Mouse (Mus musculus) T-cell, adult 2 months (primary cell): ENCODE measurements around the gene Ccdc142.

Experiments used
- DNase-seq: peaks from one replicate; pipeline ENCODE4 v3.0.0; 2022; ENCODE audit warnings: low spot score

Gene Ccdc142

DNA sequence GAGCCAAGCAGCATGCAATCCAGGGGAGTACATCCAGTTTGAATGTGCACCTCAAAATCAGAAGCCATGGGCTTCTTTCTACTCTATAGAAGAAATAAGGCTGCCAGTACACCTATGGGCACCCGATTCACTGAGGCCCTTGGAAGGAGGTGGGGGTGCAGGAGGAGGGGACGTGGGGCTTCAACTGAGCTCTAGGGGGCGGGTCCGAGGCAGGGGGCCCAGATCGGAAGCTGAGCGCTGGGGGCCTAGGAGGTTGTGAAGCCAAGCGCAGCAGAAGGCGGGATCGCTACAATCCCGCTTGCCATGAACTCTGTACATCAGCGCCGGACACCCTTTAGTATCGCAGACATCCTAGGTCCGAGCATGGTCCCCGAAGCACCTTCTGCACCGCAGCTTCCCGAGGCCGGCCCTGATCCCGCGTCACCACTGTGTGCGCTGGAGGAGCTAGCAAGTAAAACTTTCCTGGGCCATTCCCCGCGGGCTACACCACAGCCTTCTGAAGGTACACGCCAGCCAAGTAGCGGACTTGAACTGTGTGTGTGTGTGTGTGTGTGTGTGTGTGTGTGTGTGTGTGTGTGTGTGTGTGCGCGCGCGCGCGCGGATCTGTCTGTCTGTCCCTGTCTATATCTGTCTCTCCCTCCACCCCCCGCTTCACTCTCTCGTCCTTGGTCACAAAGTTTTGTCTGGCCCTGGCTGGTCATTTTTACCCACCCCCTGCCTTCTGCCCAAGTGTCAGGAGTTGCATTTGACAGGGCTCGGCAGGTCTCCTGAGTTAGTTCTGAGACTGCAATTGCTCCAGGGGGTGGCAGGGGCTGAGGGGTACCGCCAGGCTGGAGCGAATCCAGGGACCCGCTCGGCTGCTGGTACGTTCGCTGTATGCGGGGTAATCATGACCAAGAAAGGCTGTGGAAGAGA lies 15.0 kb upstream of the Ccdc142 start, which contains the start of gene Lbx2:
TSS of gene Lbx2 (plus strand) at position 247 of the 915 bp plus-strand sequence.
- no peak for DNase-seq

DNA sequence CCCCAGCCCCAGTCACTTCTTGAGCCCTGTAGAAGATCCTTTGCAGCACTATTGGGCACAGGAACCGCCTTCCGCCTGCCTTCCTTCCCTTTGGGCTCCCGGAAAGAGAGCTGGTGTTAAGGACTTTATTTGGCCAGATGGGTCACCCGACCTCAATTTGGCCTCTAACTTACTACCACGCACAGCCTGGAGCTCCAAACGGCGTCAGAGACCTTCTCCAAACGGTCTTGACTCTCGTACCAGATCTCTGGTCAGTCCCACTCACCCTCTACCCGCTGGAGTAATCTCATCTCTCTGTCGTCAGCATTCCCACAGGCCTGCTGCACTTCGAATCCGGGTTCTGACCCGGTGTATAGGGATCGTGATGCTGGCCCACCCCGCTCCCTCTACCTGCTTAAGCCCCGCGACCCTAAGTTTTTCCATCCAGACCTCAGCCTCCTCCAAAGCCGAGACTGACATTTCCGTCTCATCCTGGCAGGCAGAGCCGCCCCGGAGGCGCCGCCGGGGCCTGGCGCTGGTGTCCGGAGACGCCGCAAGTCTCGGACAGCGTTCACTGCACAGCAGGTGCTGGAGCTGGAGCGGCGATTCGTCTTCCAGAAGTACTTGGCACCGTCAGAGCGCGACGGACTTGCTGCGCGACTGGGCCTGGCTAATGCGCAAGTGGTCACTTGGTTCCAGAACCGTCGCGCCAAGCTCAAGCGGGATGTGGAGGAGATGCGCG lies 14.0 kb upstream of the Ccdc142 start:
- no peak for DNase-seq

DNA sequence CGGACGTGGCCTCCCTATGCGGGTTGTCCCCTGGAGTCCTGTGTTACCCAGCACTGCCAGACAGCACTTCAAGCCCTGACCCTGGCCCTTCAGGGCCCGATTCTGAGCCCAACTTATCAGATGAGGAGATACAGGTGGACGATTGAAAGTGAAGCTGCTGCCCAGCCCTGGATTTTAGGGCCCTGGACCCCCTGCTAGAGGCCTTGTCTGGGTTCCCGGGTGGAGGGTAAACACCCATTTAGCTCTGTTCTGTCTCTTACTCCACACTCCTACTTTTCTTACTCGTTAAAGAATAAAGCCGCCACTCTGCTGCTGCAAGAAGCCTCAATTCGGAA lies 13.5 kb upstream of the Ccdc142 start:
- DNase-seq: no peak

DNA sequence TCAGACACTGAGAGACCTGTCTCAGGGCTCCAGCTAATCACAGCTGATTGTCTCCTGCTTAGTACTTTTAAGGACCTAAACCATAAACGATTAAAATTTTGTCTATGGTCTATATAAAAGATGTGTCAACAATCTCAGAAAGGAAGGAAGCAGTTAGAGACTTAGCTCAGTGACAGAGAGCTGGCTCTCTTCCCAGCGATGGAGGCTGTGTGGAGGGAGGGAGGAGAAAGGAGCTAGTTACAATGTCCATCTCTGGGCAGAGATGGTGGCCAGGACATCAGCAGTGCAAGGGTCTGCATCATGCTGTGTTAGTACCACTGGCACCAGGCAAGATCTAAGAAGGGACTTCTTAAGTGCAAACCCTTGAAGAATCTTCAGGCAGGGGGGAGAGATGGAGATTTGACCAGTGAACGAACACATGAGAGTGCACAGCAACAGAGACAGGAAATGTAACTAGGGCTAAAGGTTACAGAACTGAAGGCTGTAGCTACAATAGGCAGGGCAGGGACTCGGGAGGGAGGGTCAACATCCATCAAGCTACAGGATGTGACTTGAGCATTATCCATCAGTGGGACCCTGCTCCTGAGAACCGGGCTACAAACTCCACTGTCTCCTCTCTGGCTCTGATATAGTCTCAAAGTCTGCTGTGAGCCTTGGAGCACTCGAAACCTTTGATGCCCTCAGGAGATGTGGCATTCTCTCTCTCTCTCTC lies 8.8 kb upstream of the Ccdc142 start:
- DNase-seq: no peak

DNA sequence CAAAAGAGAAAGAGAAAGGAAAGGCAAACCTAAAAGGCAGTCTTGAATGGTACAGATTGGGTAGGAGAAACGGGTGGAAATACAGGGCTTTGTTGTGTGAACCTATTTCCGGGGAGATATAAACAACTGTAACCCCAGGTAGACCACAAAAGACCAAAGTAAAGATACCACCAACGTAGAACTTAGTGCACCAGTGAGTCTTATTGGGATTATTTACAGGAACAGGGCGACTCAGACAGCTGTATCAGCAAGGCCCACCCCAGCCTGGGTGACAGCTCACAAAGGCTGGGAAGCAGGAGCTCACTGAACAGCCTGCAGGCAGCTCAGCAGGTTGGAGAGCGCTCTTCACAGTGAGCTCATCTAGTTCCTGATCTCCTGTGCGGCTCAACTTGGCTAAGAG lies 5.4 kb upstream of the Ccdc142 start:
- DNase-seq: peak; percentile 81

DNA sequence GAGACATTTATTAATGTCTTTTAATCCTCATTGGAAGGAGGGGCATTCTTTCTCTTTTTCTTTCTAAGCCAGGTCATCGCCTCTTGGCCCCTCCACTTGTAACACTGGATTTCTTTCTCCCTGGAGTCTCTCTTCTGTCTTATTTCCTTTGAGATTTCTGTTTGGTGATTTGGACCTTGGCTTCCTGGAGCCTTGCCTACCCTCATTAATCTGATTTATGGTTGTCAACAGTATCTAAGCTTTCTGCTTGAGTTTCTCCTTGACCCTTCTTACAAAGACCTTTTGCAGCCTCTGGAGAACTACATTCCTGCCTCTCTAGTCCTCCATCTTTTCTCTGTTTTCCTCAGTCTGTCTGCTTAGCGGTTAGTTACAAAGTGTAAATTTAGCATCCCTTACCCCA lies 3.0 kb upstream of the Ccdc142 start:
- no peak for DNase-seq

DNA sequence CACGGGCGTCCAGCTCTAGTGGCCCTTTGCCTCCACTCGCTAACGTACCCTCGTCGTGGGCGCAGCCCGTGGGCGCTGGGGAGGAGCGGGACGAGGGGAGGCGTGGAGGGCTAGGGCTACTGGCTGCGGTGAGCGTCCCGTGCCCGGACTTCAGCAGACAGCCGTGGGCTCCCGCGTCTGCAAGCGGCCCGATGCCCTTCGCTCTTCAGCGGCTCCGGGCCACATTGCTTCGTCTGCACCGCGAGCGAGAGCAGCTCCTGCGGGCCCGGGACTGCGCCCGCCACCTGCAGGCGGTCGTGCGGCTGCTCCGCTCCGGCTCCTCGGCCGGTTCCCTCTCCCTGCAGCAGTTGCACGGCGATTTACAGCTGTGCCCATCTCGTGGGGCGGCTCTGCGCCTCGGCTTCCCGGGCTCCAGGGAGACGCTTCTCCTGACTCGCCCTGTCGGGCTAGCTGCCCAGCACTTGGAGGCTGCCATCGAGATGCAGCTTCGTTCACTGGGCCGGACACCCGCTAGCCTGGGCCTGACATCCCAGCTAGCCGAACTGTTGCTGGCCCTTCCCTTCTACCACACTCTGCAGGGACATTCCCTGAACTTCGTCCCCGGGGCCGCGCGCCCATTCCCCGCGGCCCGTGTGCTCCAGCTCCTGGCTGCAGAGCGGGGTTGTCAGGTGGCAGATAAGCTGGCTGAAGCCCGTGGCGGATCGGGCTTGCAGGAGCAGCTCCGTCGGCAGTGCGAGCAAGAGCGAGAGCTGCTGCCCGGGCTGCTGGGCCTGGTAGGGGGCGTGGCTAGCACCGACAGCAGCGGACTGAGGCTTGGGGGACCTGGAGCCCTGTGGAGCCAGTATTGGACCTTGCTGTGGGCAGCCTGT lies 521 bp downstream of the Ccdc142 start:
- DNase-seq: peak; percentile 73

DNA sequence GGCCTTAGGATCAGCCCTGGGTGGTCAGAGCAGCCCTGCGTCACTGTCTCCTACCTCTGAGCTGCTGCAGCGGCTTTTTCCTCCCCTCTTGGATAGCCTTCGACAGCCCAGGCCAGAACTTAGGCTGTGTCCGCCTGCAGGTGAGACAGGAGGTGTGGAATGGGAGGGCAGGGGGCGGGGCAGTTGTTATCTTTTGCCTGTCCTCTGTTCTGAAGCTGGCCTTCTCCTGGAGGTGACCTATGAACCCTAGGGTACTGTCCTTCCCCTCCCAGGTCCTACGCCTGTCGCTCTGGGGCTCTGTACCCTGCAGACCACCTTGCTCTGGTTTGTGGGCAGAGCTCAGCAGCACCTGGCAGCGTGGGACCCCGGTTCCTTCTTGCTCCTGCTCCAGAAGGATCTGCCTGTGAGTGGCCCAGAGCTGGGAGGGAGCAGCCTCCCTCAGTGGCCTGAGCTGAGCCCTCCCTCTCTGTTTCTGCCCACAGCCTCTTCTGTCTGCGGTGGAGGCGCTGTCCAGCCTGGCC lies 1.8 kb downstream of the Ccdc142 start:
- no peak for DNase-seq

DNA sequence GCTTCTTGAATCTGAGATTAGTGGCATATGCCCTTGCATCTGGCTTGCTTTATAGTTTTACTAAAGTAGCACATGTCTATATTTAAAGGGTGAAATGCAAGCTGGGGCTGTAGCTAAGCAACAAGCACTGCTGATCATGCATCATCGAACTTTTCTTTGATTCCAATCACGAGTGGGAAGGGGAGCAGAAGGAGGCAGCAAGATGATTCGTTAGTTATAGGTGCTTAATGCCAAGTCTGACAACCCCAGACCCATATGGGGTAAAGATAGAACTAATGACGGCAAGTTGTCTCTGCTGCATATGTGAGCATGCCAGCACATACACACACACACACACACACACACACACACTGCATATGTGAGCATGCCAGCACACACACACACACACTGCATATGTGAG lies 2.8 kb downstream of the Ccdc142 start:
- no peak for DNase-seq

DNA sequence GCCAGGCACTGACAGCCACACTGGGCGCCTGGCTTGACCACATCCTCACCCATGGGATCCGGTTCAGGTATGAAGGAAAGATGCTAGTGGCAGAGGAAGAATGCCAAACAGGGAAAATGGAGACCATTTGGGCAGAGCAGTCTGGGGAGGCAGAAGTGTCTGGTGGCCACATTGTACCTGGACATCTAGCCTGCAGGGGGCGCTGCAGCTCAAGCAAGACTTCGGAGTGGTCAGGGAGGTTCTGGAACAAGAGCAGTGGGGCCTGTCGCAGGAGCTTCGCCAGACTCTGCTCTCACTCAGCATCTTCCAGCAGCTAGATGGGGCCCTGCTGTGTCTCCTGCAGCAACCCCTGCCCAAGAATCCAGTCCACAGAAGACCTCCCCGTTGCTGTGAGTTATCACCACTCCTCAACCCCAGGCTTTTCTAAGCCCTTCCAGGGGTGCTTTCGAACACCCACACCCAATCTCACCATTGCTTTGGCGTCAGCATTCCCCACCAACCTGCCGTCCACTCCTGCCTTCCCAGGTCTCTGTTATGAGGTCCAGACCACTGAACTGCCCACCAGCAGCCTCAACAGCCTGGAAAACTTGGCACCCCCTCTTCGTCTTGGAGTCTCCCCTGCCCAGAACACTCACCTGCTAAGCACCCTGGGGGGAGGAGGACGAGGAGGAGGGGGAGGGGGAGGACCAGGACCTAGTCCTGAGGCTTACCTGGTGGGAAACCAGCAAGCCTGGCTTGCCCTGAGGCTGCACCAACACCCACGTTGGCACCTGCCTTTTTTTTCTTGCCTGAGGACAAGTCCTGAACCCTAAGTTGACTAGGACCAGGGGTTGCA lies 6.4 kb downstream of the Ccdc142 start:
- DNase-seq: peak; percentile 76

DNA sequence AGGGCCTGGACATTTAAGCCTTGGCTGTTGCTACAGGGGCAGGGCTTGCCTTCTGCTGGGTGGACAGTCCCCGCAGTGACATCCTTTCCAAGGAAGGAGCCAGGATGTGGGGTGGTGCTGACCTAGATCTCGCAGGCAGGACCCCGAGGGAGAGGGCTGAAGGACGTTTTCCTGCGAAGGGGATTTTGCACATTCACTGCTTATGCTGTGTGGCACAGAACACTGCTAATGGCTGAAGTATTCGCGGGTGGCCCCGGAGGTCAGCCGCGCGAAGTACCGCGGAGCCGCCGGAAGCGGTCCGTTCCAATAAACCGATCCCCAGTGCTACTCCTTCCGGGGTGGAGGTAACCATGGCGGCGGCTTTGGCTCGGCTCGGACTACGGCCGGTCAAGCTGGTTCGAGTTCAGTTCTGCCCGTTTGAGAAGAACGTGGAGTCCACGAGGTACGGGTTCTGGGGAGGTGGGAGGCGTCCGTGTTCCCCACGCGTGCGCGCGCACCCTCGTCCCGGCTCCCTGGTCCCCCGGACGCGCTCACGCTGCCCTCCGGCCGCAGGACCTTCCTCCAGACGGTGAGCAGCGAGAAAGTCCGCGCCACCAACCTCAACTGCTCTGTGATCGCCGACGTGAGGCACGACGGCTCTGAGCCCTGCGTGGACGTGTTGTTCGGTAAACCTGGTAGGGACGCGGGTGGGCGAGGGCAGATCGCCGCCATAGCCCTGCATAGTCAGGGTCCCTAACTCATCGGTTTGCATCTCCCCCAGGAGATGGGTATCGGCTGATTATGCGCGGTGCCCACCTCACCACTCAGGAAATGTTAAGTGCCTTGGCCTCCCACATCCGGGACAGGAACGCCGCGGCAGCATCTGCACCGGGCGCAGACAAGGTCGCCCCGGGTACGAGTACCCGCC lies 7.6 kb downstream of the Ccdc142 start, which contains the start of gene Mrpl53:
TSS of gene Mrpl53 (plus strand) at position 279 of the 907 bp plus-strand sequence.
- peak; percentile 63 for DNase-seq

DNA sequence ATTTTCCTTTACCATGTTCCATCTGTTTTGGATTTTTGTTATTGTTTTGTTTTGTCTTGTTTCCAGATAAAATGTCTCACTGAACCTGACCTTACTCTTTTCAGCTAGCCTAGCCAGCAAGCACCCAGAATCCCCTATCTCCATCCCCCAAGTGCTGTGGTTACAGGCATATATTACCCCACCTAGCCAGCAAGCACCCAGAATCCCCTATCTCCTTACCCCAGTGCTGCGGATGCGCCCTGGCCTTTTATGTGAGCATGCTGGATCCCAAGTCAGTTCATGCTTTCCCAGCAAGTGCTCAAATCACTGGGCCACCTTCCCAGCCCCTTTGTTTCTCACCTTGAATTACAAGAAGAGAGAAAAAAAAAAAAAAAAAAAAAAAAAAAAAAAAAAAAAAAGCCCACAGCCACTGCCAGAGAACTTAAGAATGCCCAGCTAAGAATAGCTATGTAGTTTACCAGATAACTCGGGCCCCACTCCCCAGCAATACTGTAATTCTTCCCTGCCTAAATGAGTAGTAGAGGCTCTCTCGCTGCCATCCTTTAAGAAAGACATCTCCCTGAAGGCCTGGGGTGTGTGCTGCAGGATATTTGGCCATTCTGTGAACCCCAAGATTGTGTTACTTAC lies 10.2 kb downstream of the Ccdc142 start:
- DNase-seq: no peak

DNA sequence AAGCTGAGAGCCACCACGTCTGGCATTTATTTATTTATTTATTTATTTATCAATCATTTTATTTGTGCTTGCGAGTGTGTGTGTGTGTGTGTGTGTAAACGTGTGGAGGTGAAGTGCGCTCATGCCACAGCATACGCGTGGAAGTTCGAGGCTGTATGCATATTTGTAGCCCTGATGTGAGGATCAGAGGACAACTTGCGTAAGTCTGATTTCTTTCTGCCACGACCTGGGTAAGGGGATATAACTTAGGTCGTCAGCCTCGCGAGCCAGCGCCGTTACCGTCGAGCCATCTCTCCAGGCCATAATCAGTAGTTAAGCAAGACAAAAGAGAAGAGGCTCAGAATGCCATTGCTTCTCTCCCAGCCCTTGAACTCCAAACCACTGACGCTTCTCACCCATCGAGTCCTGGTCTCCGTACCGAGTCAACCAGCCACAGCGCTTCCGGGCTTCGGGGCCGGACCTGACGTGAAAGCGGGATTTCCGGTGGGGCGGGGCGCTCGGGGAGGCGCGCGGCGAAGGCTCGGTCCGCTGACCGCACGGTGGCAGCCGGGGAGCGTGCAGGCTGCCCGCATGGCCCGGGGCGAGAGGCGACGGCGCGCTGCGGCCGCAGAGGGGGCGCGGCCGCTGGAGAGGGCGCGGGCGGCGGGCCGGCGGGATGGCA lies 13.7 kb downstream of the Ccdc142 start, which contains the start of gene Mogs:
TSS of gene Mogs (plus strand) at position 486 of the 661 bp plus-strand sequence.
- DNase-seq: peak; percentile 87

DNA sequence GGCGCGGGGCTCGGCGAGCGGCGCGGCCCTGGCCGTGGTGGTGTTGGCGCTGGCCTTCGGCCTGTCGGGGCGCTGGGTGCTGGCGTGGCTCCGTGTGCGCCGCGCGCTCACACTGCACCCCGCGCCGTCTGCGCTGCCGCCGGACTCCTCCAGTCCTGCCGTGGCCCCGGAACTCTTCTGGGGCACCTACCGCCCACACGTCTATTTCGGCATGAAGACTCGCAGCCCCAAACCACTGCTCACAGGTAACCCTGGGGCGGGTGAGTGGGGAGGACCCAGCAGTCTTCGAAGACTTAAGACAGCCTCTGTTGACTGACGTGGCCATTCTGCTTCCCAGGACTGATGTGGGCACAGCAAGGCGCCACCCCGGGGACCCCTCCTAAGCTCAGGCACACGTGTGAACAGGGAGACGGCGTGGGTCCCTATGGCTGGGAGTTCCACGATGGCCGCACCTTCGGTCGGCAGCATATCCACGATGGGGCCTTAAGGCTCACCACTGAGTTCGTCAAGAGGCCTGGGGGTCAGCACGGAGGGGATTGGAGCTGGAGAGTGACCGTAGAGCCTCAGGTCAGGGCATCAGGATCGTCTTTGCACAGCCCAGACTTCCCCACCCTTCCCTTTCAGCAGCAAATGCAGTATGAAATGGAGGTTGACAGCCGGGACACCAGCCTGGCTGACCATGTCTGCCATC lies 14.4 kb downstream of the Ccdc142 start:
- peak; percentile 54 for DNase-seq

DNA sequence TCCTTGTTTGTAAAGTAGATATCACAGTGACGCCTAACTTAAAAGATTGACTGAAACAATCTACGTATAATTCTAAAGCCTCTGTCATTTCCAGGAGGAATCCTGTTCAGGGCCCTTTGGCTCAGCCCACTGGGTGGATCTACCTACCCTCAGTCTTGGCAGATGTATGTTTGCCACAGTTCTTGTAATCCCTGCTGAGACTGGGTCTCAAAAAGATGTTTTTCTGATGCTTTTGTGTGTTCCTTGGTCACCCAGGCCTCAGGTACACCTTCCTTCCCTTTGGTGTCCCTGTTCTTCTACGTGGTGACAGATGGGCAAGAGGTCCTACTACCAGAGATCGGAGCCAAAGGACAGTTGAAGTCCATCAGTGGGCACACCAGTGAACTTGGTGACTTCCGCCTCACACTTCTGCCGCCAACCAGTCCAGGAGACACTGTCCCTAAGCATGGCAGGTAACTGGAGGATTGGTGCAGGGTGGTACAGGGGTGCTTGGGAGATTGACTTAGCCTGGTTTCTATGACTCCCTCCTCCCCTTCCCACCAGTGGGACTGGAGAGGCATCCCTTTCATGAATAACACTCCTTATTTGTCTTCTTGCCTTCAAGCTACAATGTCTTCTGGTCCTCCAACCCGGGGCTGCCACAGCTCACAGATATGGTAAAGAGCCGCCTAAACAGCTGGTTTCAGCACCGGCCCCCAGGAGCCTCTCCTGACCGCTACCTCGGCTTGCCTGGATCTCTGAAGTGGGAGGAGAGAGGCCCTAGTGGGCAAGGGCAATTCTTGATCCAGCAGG lies 15.2 kb downstream of the Ccdc142 start:
- DNase-seq: no peak

DNA sequence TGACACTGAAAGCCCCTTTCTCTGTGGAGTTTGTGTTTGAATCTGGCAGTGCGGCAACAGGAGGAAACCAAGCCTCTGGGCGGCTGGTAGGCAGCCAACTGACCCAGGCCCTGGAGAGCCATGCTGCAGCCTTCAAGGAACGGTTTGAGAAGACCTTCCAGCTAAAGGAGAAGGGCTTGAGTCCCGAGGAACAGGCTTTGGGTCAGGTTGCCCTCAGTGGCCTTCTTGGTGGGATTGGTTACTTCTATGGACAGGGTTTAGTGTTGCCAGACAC lies 15.7 kb downstream of the Ccdc142 start:
- no peak for DNase-seq

DNA sequence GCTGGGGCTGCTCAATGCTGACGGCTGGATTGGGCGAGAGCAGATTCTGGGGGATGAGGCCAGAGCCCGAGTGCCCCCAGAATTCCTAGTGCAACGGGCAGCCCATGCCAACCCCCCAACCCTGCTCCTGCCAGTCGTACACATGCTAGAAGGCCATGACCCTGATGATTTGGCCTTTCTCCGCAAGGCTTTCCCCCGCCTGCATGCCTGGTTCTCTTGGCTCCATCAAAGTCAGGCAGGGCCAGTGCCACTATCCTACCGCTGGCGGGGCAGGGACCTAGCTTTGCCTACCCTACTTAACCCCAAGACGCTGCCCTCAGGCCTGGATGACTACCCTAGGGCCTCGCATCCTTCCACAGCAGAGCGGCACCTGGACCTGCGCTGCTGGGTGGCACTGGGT lies 16.2 kb downstream of the Ccdc142 start:
- no peak for DNase-seq
